Mouse (Mus musculus) kidney, embryonic 15.5 days (tissue): ENCODE measurements at regions not wholly inside any gene's neighbourhood (a gene's known extent, or its start where the extent isn't known, plus 50 kb on each side); places are given as distances from the start of the nearest gene placed in this dataset.

ENCODE experiments used
- ATAC-seq: fragments of 200-750 bp; cut with Nextera tagmentation; replicated peaks from 2 replicates; pipeline ENCODE4 v1.8.0; 2017; ENCODE audit warnings: moderate TSS enrichment; ENCODE audit not compliant: low FRiP score
- H3K27ac ChIP-seq: fragments of 300-500 bp; sonication (generic); 2 replicates; pipeline ENCODE4 v1.5.1; 2015; ENCODE audit warnings: mild to moderate bottlenecking, inconsistent platforms
- H3K27me3 ChIP-seq: fragments of 300-500 bp; sonication (generic); 2 replicates; pipeline ENCODE4 v1.6.1; 2015; ENCODE audit warnings: inconsistent platforms
- H3K36me3 ChIP-seq: fragments of 300-500 bp; sonication (generic); 2 replicates; pipeline ENCODE4 v1.6.1; 2015; ENCODE audit warnings: inconsistent platforms
- H3K4me1 ChIP-seq: fragments of 300-500 bp; sonication (generic); 2 replicates; pipeline ENCODE4 v1.6.1; 2015; ENCODE audit warnings: inconsistent platforms
- H3K4me2 ChIP-seq: fragments of 300-500 bp; sonication (generic); 2 replicates; pipeline ENCODE4 v1.6.1; 2015; ENCODE audit warnings: moderate library complexity, mild to moderate bottlenecking, inconsistent platforms
- H3K4me3 ChIP-seq: fragments of 300-500 bp; sonication (generic); replicated peaks from 2 replicates; pipeline ENCODE4 v1.5.1; 2015; ENCODE audit warnings: mild to moderate bottlenecking, inconsistent platforms
- H3K9ac ChIP-seq: fragments of 300-500 bp; sonication (generic); 2 replicates; pipeline ENCODE4 v1.6.1; 2015; ENCODE audit warnings: mild to moderate bottlenecking, inconsistent platforms
- H3K9me3 ChIP-seq: fragments of 300-500 bp; sonication (generic); replicated peaks from 2 replicates; pipeline ENCODE4 v1.6.1; 2016; ENCODE audit warnings: inconsistent platforms
- WGBS: fragments of 180-500 bp; shearing (Covaris S2); methylation state at CpG from one replicate; pipeline ENCODE4 v1.1.7; 2015; ENCODE audit warnings: mixed read lengths; 5-methylcytosine and 5-hydroxymethylcytosine counted together

GRCm38 (mm10) chr13:102251709-102252108 lies 441.6 kb upstream of the Cd180 start:
- Histone ChIP-seq H3K36me3 (no peaks in the 10 kb centered on the region), H3K4me3 (no peak overlapping the region), H3K27me3 (no peaks in the 10 kb centered on the region), H3K4me2 (no peak overlapping the region), H3K27ac (no peak overlapping the region), H3K4me1 (no peaks in the 10 kb centered on the region), H3K9ac (no peak overlapping the region), H3K9me3 (no peaks in the 10 kb centered on the region)
- no peak for ATAC-seq
- WGBS = 91% methylated on average over 5 of the region's 5 CpGs

- H3K4me1 ChIP-seq = no peaks in the 10 kb centered on the region
- no peak overlapping the region for H3K9ac ChIP-seq
- no peaks in the 10 kb centered on the region for H3K9me3 ChIP-seq
- H3K4me2 ChIP-seq = no peak overlapping the region
- H3K27ac ChIP-seq = no peak overlapping the region
- H3K36me3 ChIP-seq = no peaks in the 10 kb centered on the region
- ATAC-seq = no peak
- no peak overlapping the region for H3K4me3 ChIP-seq
- WGBS = 67% methylated on average over 7 of the region's 7 CpGs
- H3K27me3 ChIP-seq = no peaks in the 10 kb centered on the region
These were observed 437.7 kb upstream of the Cd180 start for GRCm38 (mm10) chr13:102255401-102256371.

- Histone ChIP-seq H3K27ac (no peak overlapping the region), H3K36me3 (no peaks in the 10 kb centered on the region), H3K4me3 (no peak overlapping the region), H3K4me2 (no peak overlapping the region), H3K9ac (no peak overlapping the region), H3K27me3 (no peaks in the 10 kb centered on the region), H3K4me1 (no peaks in the 10 kb centered on the region), H3K9me3 (no peaks in the 10 kb centered on the region)
- ATAC-seq = no peak
- WGBS = 93% methylated on average over 8 of the region's 8 CpGs
These were observed 435.2 kb upstream of the Cd180 start for GRCm38 (mm10) chr13:102258207-102258606.

- no peak overlapping the region for H3K4me3 ChIP-seq
- ATAC-seq = no peak
- H3K9me3 ChIP-seq = no peaks in the 10 kb centered on the region
- H3K4me2 ChIP-seq = no peak overlapping the region
- no peak overlapping the region for H3K9ac ChIP-seq
- H3K27me3 ChIP-seq = no peaks in the 10 kb centered on the region
- H3K36me3 ChIP-seq = no peaks in the 10 kb centered on the region
- no peak overlapping the region for H3K27ac ChIP-seq
- WGBS = 90% methylated on average over 3 of the region's 3 CpGs
- H3K4me1 ChIP-seq = no peaks in the 10 kb centered on the region
These were observed 419.5 kb upstream of the Cd180 start for GRCm38 (mm10) chr13:102273818-102274217.

GRCm38 (mm10) chr13:102275296-102275695 lies 418.1 kb upstream of the Cd180 start:
- Histone ChIP-seq H3K9ac (no peak overlapping the region), H3K27ac (no peak overlapping the region), H3K9me3 (no peaks in the 10 kb centered on the region), H3K4me2 (no peak overlapping the region), H3K27me3 (no peaks in the 10 kb centered on the region), H3K4me1 (no peaks in the 10 kb centered on the region), H3K4me3 (no peak overlapping the region), H3K36me3 (no peaks in the 10 kb centered on the region)
- 82% methylated on average over 2 of the region's 2 CpGs for WGBS
- no peak for ATAC-seq

GRCm38 (mm10) chr13:102276885-102277284 lies 416.5 kb upstream of the Cd180 start:
- no peak for ATAC-seq
- Histone ChIP-seq H3K9me3 (no peaks in the 10 kb centered on the region), H3K27me3 (no peaks in the 10 kb centered on the region), H3K4me3 (no peak overlapping the region), H3K9ac (no peak overlapping the region), H3K4me2 (no peak overlapping the region), H3K27ac (no peak overlapping the region), H3K4me1 (no peaks in the 10 kb centered on the region), H3K36me3 (no peaks in the 10 kb centered on the region)

- no peaks in the 10 kb centered on the region for H3K27me3 ChIP-seq
- 90% methylated on average over 3 of the region's 3 CpGs for WGBS
- no peak for ATAC-seq
- no peak overlapping the region for H3K4me3 ChIP-seq
- H3K27ac ChIP-seq = no peak overlapping the region
- no peak overlapping the region for H3K4me2 ChIP-seq
- no peak overlapping the region for H3K9ac ChIP-seq
- no peaks in the 10 kb centered on the region for H3K36me3 ChIP-seq
- H3K4me1 ChIP-seq = no peaks in the 10 kb centered on the region
- no peaks in the 10 kb centered on the region for H3K9me3 ChIP-seq
These were observed 413.2 kb upstream of the Cd180 start for GRCm38 (mm10) chr13:102280198-102280597.

GRCm38 (mm10) chr13:102294451-102294850 lies 398.9 kb upstream of the Cd180 start:
- no peaks in the 10 kb centered on the region for H3K36me3 ChIP-seq
- H3K4me3 ChIP-seq = no peak overlapping the region
- no peak overlapping the region for H3K9ac ChIP-seq
- no peaks in the 10 kb centered on the region for H3K27me3 ChIP-seq
- 88% methylated on average over 2 of the region's 2 CpGs for WGBS
- H3K4me2 ChIP-seq = no peak overlapping the region
- H3K27ac ChIP-seq = no peak overlapping the region
- ATAC-seq = no peak
- no peaks in the 10 kb centered on the region for H3K9me3 ChIP-seq
- H3K4me1 ChIP-seq = no peaks in the 10 kb centered on the region

- Histone ChIP-seq H3K4me3 (no peak overlapping the region), H3K9ac (no peak overlapping the region), H3K4me2 (no peak overlapping the region), H3K4me1 (no peaks in the 10 kb centered on the region), H3K27me3 (no peaks in the 10 kb centered on the region), H3K36me3 (no peaks in the 10 kb centered on the region), H3K9me3 (no peaks in the 10 kb centered on the region), H3K27ac (no peak overlapping the region)
- ATAC-seq = no peak
- WGBS = 85% methylated on average over 11 of the region's 11 CpGs
These were observed 398.3 kb upstream of the Cd180 start for GRCm38 (mm10) chr13:102295079-102295478.

- no peak for ATAC-seq
These were observed 385.4 kb upstream of the Cd180 start for GRCm38 (mm10) chr13:102307983-102308382.

GRCm38 (mm10) chr13:102312096-102312495 lies 381.3 kb upstream of the Cd180 start:
- 50% methylated on average over 3 of the region's 3 CpGs for WGBS
- H3K9ac ChIP-seq = no peak overlapping the region
- no peak overlapping the region for H3K4me3 ChIP-seq
- H3K27ac ChIP-seq = no peak overlapping the region
- H3K36me3 ChIP-seq = no peaks in the 10 kb centered on the region
- H3K4me1 ChIP-seq = no peaks in the 10 kb centered on the region
- no peak for ATAC-seq
- H3K9me3 ChIP-seq = no peaks in the 10 kb centered on the region
- no peaks in the 10 kb centered on the region for H3K27me3 ChIP-seq
- H3K4me2 ChIP-seq = no peak overlapping the region

More at GRCm38 (mm10) chr13:102307983-102308382, 385.4 kb upstream of the Cd180 start:
- H3K27me3 ChIP-seq = no peaks in the 10 kb centered on the region
- no peaks in the 10 kb centered on the region for H3K9me3 ChIP-seq
- no peaks in the 10 kb centered on the region for H3K4me1 ChIP-seq
- H3K4me2 ChIP-seq = no peak overlapping the region
- WGBS = 67% methylated on average over 2 of the region's 2 CpGs
- H3K27ac ChIP-seq = no peak overlapping the region
- no peak overlapping the region for H3K9ac ChIP-seq
- H3K36me3 ChIP-seq = no peaks in the 10 kb centered on the region
- no peak overlapping the region for H3K4me3 ChIP-seq

GRCm38 (mm10) chr13:102315921-102316692 lies 377.3 kb upstream of the Cd180 start:
- no peak overlapping the region for H3K27ac ChIP-seq
- H3K36me3 ChIP-seq = no peaks in the 10 kb centered on the region
- no peaks in the 10 kb centered on the region for H3K4me1 ChIP-seq
- no peak overlapping the region for H3K4me2 ChIP-seq
- H3K4me3 ChIP-seq = no peak overlapping the region
- WGBS = 86% methylated on average over 3 of the region's 3 CpGs
- no peaks in the 10 kb centered on the region for H3K27me3 ChIP-seq
- H3K9me3 ChIP-seq = no peaks in the 10 kb centered on the region
- ATAC-seq = no peak
- no peak overlapping the region for H3K9ac ChIP-seq
